Mouse (Mus musculus) liver, embryonic 14.5 days (tissue): ENCODE measurements around the gene Tes.

Source experiments
- CTCF ChIP-seq: IDR thresholded peaks from 2 replicates; pipeline ENCODE4 v1.5.1; 2016; ENCODE audit warnings: antibody characterized with exemption, low read depth, control low read depth
- EP300 ChIP-seq: IDR thresholded peaks from 2 replicates; pipeline ENCODE4 v1.6.1; 2016; ENCODE audit warnings: antibody characterized with exemption, low read depth

GRCm38 (mm10) chr6:17072338-17072737, 7.4 kb downstream of the Tes start:
- no peak for TF ChIP-seq CTCF
- TF ChIP-seq EP300 = no peak
